Mouse (Mus musculus): ENCODE measurements around the gene Meis2. TPM values are rescaled to one million over a fixed set of nuclear protein-coding genes. Genes with fewer than 3 reads are reported as not detected.
A peak's percentile ranks its signal among the peaks of the same experiment; 100 is the strongest.

The Meis2 gene
- polyA plus RNA-seq, 1 experiment: 209 TPM

DNA sequence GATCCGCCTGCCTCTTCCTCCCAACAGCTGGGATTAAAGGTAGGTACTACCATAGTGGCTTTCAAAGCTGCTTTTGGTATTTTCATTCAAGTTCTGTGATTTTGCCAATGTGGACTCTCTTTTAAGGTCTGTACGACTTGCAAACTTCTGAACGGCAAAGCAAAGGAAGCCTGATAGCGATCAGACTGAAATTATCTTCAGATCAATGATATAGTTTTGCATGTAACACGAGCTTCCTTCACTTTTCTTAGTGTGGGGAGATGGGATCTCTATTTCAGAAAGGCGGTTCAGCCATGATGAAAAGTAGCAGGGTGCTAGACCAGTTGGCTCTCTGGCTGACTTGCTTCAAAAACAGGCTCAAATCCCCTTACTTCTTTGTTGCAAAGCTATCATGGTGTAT, 76.4 kb downstream of the Meis2 start:
- TF ChIP-seq CTCF (IDR thresholded peaks at IDR 0.05; ENCODE audit: borderline replicate concordance, extremely low read depth, insufficient read depth, insufficient read length) (no peak), POLR2A (IDR thresholded peaks at IDR 0.05; ENCODE audit: borderline replicate concordance, extremely low read depth, insufficient read depth, insufficient read length, poor library complexity, severe bottlenecking) (no peak)
- DNase-seq (ENCODE audit: low read depth): no peak

DNA sequence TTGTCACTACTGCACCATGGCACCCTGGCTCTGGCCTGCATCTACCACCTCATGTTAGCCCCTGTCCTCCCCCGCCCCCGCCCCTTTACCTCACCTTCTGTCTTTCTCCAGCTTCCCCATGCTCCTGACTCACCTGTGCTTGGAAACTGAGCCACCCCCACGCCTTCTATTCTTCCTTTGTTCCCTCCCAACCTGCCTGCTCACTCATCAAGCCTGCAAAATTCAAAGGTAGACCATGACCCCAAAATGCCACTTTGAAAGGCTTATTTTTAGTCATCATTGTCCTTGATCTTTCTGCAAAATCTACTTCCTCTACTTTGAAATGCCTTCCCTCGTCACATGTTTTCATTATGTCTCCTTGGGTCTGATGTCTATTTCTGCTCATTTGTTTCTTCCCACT, 77.2 kb downstream of the Meis2 start:
- no peak for DNase-seq (ENCODE audit: low read depth)

DNA sequence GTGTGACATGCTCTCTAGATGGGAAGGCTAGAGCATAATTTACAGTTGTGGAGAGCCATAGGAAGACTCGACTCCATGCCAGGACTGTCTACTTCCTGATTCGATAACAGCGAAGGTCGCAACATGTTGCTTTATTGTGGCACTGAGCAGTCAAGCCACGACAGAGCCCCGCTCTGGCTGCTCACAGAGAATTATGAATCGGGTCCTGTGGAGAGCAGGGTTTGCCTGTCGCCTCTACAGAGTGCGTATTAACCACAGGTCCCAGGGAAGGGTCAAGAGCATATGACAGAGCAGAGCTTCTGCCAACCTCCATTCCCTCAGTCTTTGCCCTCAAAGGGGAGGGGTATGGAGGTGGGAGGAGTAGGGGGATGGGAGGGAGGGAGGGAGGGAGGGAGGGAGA, 80.7 kb downstream of the Meis2 start:
- TF ChIP-seq CTCF (IDR thresholded peaks at IDR 0.05; ENCODE audit: borderline replicate concordance, extremely low read depth, insufficient read depth, insufficient read length): no peak

More for the DNA sequence above, 77.2 kb downstream of the Meis2 start:
- no peak for TF ChIP-seq POLR2A (IDR thresholded peaks at IDR 0.05; ENCODE audit: borderline replicate concordance, extremely low read depth, insufficient read depth, insufficient read length, poor library complexity, severe bottlenecking)
- TF ChIP-seq CTCF (IDR thresholded peaks at IDR 0.05; ENCODE audit: borderline replicate concordance, extremely low read depth, insufficient read depth, insufficient read length): no peak

DNA sequence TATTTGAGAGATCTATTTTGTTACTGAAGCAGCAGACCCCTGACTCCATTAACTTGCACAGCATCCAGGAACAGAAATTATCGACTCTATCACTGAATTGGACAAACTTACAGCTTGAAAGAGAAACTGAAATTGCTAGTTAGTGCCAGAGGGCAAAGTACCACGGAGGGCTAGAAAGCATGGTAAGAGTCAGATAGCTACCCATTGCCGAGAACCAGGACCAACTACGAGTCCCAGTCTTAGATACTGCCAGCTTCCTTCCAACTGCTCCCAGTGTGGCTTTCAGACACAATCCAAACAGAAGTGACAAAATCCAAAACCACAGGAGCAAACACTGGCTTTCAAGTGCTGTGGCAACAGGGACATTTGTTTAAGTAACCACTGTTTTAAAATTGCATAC, 81.2 kb downstream of the Meis2 start:
- no peak for TF ChIP-seq POLR2A (IDR thresholded peaks at IDR 0.05; ENCODE audit: borderline replicate concordance, extremely low read depth, insufficient read depth, insufficient read length, poor library complexity, severe bottlenecking)
- no peak for TF ChIP-seq CTCF (IDR thresholded peaks at IDR 0.05; ENCODE audit: borderline replicate concordance, extremely low read depth, insufficient read depth, insufficient read length)
- DNase-seq (ENCODE audit: low read depth): no peak

More for the DNA sequence above, 80.7 kb downstream of the Meis2 start:
- DNase-seq (ENCODE audit: low read depth): no peak

DNA sequence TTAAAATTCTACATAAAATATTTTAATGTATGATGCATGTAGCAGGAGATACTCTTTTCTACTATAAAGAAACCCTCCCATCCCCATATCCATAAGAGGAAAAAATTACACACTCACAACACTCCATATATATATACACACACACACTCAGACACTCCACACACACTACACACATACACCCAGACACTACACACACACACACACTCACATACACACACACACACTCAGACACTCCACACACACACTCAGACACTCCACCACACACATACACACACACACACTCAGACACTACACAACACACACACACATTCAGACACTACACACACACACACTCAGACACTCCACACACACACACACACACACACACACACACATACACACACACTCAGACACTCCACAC, 85.1 kb downstream of the Meis2 start:
- no peak for TF ChIP-seq POLR2A (IDR thresholded peaks at IDR 0.05; ENCODE audit: borderline replicate concordance, extremely low read depth, insufficient read depth, insufficient read length, poor library complexity, severe bottlenecking)
- TF ChIP-seq CTCF (IDR thresholded peaks at IDR 0.05; ENCODE audit: borderline replicate concordance, extremely low read depth, insufficient read depth, insufficient read length): no peak
- no peak for DNase-seq (ENCODE audit: low read depth)

DNA sequence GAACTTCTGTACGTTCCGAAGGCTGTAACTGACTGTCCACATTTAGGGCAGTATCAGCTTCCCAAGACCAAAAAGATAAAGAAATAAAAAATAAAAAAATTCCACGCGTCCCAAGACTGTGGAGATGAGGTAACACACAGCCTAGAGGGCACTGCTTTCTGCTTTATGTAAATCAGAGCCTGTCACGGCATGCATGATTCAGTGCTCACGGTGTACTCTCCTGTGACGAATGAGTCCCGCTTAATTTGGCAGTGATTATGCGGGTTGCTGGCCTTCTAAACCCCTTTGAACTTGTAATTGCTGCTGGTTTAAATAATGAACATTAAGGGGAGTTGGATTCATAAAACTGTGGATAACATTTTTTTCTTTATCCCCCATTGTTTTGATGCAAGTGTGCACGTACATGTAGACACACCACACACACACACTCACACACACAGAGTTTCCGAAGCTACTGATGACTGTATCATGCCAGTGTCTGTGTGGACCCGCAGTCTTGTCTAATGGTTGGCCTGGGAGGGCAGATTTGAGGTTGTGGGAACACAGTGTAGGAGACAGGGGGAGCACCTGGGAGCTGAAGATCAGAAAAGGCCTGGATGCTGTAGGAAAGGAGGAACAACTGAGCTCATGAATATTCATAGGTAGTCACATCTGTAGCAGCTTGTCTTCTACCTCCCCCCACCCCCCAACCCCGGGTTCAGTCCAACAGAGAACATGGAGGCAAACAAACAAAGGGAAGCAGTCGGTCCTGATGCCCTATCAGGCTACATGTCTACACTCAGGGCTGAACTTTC, 85.8 kb downstream of the Meis2 start:
- DNase-seq (ENCODE audit: low read depth): peak; percentile 83
- no peak for TF ChIP-seq POLR2A (IDR thresholded peaks at IDR 0.05; ENCODE audit: borderline replicate concordance, extremely low read depth, insufficient read depth, insufficient read length, poor library complexity, severe bottlenecking)
- no peak for TF ChIP-seq CTCF (IDR thresholded peaks at IDR 0.05; ENCODE audit: borderline replicate concordance, extremely low read depth, insufficient read depth, insufficient read length)

DNA sequence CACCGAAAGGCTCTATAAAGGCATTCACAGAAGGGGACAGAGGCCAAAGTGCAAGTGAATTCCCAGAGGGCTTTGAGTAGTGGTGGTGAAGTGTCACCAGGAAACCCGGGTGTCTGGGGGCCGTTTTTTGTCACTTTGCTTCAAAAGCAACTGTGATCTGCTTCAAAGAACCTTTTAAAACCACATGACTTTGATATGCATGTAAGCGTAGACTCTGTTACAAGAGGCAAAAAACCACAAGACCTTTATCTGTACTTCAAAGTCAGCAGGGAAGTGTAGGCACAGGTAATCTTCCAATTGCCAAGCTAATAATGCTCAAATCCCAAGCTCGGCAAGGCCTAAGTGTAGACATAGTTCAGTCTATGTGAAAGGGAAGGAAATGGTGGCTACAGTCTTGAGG, 87.0 kb downstream of the Meis2 start:
- DNase-seq (ENCODE audit: low read depth): no peak
- TF ChIP-seq POLR2A (IDR thresholded peaks at IDR 0.05; ENCODE audit: borderline replicate concordance, extremely low read depth, insufficient read depth, insufficient read length, poor library complexity, severe bottlenecking): no peak
- no peak for TF ChIP-seq CTCF (IDR thresholded peaks at IDR 0.05; ENCODE audit: borderline replicate concordance, extremely low read depth, insufficient read depth, insufficient read length)

DNA sequence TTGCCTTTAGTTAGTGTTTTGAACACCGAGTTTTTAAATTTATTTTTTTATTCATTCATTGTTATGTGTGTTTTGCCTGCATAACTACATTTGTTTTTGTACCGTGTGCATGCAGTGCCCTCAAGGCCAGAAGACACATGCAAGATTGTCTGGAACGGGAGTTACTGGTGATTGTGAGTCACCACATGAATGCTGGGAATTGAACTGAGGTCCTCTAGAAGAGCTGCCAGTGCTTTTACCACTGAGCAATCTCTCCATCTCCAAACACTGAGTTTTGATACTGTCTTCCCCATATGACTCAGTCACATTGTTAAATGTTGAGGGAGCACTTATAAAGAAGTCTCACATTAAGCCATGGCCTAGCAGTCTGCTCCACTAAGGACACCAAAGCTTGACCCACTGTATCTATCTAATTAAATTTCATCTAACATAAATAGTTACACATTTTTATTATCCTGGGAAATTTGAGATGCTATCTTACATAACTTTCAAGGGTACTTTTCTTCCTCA, 94.3 kb downstream of the Meis2 start:
- TF ChIP-seq CTCF (IDR thresholded peaks at IDR 0.05; ENCODE audit: borderline replicate concordance, extremely low read depth, insufficient read depth, insufficient read length) (no peak), POLR2A (IDR thresholded peaks at IDR 0.05; ENCODE audit: borderline replicate concordance, extremely low read depth, insufficient read depth, insufficient read length, poor library complexity, severe bottlenecking) (no peak)

DNA sequence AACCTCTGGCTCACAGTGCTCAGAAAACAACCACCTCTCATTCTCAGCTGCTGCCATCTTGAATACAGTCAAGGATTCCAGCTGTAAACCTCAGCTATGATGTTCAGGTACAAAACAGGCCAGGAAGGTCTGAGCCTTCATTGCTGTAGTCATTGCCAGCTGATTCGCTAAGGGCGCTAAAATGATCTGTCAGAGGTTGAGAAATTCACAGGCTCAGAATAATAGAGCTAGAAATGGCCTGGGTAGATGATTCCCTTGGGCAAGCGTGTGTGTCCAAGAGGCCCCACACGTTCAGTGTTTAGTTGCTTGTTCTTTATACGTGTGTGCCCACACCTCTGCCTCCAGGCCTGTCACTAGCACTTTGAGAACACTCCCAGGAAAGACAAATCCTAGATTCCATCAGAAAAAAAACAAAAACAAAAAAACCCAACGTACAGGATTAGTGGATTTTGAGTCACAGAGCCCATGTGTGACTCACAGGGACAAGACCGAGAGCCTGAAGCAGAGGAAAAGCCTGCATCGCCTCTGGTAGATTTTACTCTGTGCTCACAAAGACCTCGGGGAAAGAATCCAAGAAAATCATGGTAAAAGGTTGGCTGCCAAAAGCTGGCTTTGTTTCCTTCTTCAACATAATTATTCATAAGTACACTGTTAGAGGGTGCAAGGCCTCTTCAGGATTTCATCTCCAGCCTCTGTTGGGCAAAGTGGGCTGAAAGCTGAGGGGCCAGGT, 95.4 kb downstream of the Meis2 start:
- peak; percentile 58 for DNase-seq (ENCODE audit: low read depth)
- TF ChIP-seq POLR2A (IDR thresholded peaks at IDR 0.05; ENCODE audit: borderline replicate concordance, extremely low read depth, insufficient read depth, insufficient read length, poor library complexity, severe bottlenecking): no peak

More for the DNA sequence above, 94.3 kb downstream of the Meis2 start:
- DNase-seq (ENCODE audit: low read depth): no peak

DNA sequence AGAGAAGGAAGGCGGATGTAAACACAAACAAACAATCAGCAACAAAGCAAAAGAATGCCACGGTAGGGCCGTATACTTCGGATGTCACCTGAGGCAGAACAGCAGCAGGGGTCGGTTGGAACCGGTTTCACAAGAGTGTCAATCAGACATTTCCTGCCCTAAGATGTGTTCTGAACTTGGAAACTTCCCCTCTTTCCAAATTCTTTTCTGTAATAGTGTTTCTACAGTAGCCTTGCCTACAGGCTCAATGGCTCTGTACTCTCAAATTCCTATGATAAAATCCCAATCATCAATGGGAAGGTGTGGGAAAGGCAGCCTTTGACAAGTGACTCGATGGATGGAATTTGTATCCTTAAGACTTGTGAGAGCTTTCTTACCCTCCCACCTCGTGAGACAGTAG, 96.4 kb downstream of the Meis2 start:
- no peak for TF ChIP-seq POLR2A (IDR thresholded peaks at IDR 0.05; ENCODE audit: borderline replicate concordance, extremely low read depth, insufficient read depth, insufficient read length, poor library complexity, severe bottlenecking)
- no peak for TF ChIP-seq CTCF (IDR thresholded peaks at IDR 0.05; ENCODE audit: borderline replicate concordance, extremely low read depth, insufficient read depth, insufficient read length)
- DNase-seq (ENCODE audit: low read depth): no peak

DNA sequence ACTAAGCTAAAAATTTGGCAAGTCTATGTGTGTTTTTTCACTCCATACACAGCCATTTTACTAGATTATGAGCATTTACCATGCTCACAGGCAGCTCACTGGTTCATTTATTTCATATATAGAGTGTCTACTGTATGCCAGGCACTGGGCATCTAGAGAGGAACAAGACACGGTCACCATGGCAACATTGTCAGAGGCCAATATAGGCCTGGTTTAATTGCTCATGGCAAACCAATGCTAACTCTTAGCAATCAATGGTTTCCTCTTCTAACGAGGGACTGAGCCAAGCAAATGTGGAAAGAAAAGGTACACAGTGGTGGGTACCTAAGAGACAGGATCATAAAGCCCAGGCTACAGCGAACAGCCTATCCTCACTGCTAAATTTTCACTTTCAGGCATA, 100.7 kb downstream of the Meis2 start:
- TF ChIP-seq POLR2A (IDR thresholded peaks at IDR 0.05; ENCODE audit: borderline replicate concordance, extremely low read depth, insufficient read depth, insufficient read length, poor library complexity, severe bottlenecking) (no peak), CTCF (IDR thresholded peaks at IDR 0.05; ENCODE audit: borderline replicate concordance, extremely low read depth, insufficient read depth, insufficient read length) (no peak)
- peak; percentile 76 for DNase-seq (ENCODE audit: low read depth)
